Mouse (Mus musculus) intestine, postnatal 0 days (tissue): ENCODE measurements around the gene Ildr2. TPM values are rescaled to one million over a fixed set of nuclear protein-coding genes. Genes with fewer than 3 reads are reported as not detected.

Experiments used
- ATAC-seq: fragments of 200-750 bp; cut with Nextera tagmentation; 2 replicates; pipeline ENCODE4 v1.8.0; 2017; ENCODE audit warnings: mild to moderate bottlenecking, moderate TSS enrichment, moderate library complexity
- H3K27ac ChIP-seq: fragments of 300-500 bp; sonication (generic); 2 replicates; pipeline ENCODE4 v1.5.1; 2014; ENCODE audit warnings: mild to moderate bottlenecking, low read depth, low read length, moderate library complexity
- H3K27me3 ChIP-seq: fragments of 300-500 bp; sonication (generic); replicated peaks from 2 replicates; pipeline ENCODE4 v1.6.1; 2014; ENCODE audit warnings: low read length, mixed read lengths; ENCODE audit not compliant: control insufficient read depth, insufficient read depth
- H3K36me3 ChIP-seq: fragments of 300-500 bp; sonication (generic); 2 replicates; pipeline ENCODE4 v1.6.1; 2014; ENCODE audit warnings: mild to moderate bottlenecking, moderate library complexity; ENCODE audit not compliant: control insufficient read depth, insufficient read depth
- H3K4me1 ChIP-seq: fragments of 300-500 bp; sonication (generic); replicated peaks from 2 replicates; pipeline ENCODE4 v1.6.1; 2014; ENCODE audit warnings: antibody characterized with exemption, low read length, mixed read lengths; ENCODE audit not compliant: control insufficient read depth, insufficient read depth
- H3K4me2 ChIP-seq: fragments of 300-500 bp; sonication (generic); replicated peaks from 2 replicates; pipeline ENCODE4 v1.6.1; 2014; ENCODE audit warnings: low read depth, mild to moderate bottlenecking, moderate library complexity
- H3K4me3 ChIP-seq: fragments of 300-500 bp; sonication (generic); 2 replicates; pipeline ENCODE4 v1.5.1; 2014; ENCODE audit warnings: low read depth, low read length
- H3K9ac ChIP-seq: fragments of 300-500 bp; sonication (generic); 2 replicates; pipeline ENCODE4 v1.6.1; 2014; ENCODE audit warnings: mild to moderate bottlenecking, low read depth, low read length
- H3K9me3 ChIP-seq: fragments of 300-500 bp; sonication (generic); 2 replicates; pipeline ENCODE4 v1.6.1; 2016; ENCODE audit warnings: mixed run types; ENCODE audit not compliant: control insufficient read depth
- CTCF ChIP-seq: sonication (generic); IDR thresholded peaks from 2 replicates; pipeline ENCODE4 v1.5.1; 2016; ENCODE audit warnings: low read depth, mild to moderate bottlenecking, control low read depth, antibody characterized with exemption, moderate library complexity
- WGBS: fragments of 180-500 bp; shearing (Covaris S2); extraction: QIAGEN DNeasy Blood & Tissue Kit; methylation state at CpG from one replicate; pipeline ENCODE4 v1.1.7; 2014; 5-methylcytosine and 5-hydroxymethylcytosine counted together
- polyA plus RNA-seq: library from polyadenylated mRNA; unstranded; fragments of >200 nt; fragmentation: Nextera tagmentation; extraction: Ambion mirVana; gene quantifications from 2 replicates; pipeline ENCODE4 v1.2.1, GENCODE M21; 2015

Ildr2 gene
- polyA plus RNA-seq, 1 experiment from 2014 or later, result 0.60 TPM

- peak; percentile 53; the same call in 1 of the 2 replicates for ATAC-seq
- TF ChIP-seq CTCF, result no peak
- 66% methylated on average over 7 of the region's 7 CpGs for WGBS
- Histone ChIP-seq H3K4me1 (no peaks in the 10 kb centered on the region; the same call in 1 of the 2 replicates), H3K9me3 (no peaks in the 10 kb centered on the region), H3K9ac (no peak overlapping the region), H3K36me3 (no peaks in the 10 kb centered on the region), H3K27ac (no peak overlapping the region), H3K4me3 (no peak overlapping the region), H3K27me3 (no peaks in the 10 kb centered on the region), H3K4me2 (no peak overlapping the region)
Measured at GRCm38 (mm10) chr1:166266001-166266705, 12.2 kb downstream of the Ildr2 start.

GRCm38 (mm10) chr1:166266918-166267317 is 13.0 kb downstream of the Ildr2 start:
- Histone ChIP-seq H3K4me2 (no peak overlapping the region), H3K27me3 (no peaks in the 10 kb centered on the region), H3K4me1 (no peaks in the 10 kb centered on the region; the same call in 1 of the 2 replicates), H3K9ac (no peak overlapping the region), H3K4me3 (no peak overlapping the region), H3K9me3 (no peaks in the 10 kb centered on the region), H3K27ac (no peak overlapping the region), H3K36me3 (no peaks in the 10 kb centered on the region)
- ATAC-seq, result no peak
- 93% methylated on average over 9 of the region's 9 CpGs for WGBS
- TF ChIP-seq CTCF, result no peak

GRCm38 (mm10) chr1:166268218-166268617 is 14.3 kb downstream of the Ildr2 start:
- no peaks in the 10 kb centered on the region; the same call in 1 of the 2 replicates for H3K4me1 ChIP-seq
- ATAC-seq, result no peak
- H3K27me3 ChIP-seq, result no peaks in the 10 kb centered on the region
- no peak for TF ChIP-seq CTCF
- no peaks in the 10 kb centered on the region for H3K36me3 ChIP-seq
- no peak overlapping the region for H3K4me3 ChIP-seq
- H3K9me3 ChIP-seq, result no peaks in the 10 kb centered on the region
- H3K9ac ChIP-seq, result no peak overlapping the region
- 79% methylated on average over 5 of the region's 5 CpGs for WGBS
- H3K27ac ChIP-seq, result no peak overlapping the region
- H3K4me2 ChIP-seq, result no peak overlapping the region

GRCm38 (mm10) chr1:166278786-166279185 is 24.8 kb downstream of the Ildr2 start:
- Histone ChIP-seq H3K4me3 (no peak overlapping the region), H3K9ac (no peak overlapping the region), H3K27me3 (no peaks in the 10 kb centered on the region), H3K4me2 (no peak overlapping the region), H3K36me3 (no peaks in the 10 kb centered on the region), H3K27ac (no peak overlapping the region), H3K9me3 (no peaks in the 10 kb centered on the region), H3K4me1 (no peaks in the 10 kb centered on the region)
- WGBS, result 46% methylated on average over 2 of the region's 2 CpGs
- no peak for ATAC-seq
- no peak for TF ChIP-seq CTCF

- ATAC-seq, result no peak
- Histone ChIP-seq H3K9me3 (no peaks in the 10 kb centered on the region), H3K4me1 (no peaks in the 10 kb centered on the region), H3K27ac (no peak overlapping the region), H3K27me3 (no peaks in the 10 kb centered on the region), H3K36me3 (no peaks in the 10 kb centered on the region), H3K9ac (no peak overlapping the region), H3K4me3 (no peak overlapping the region), H3K4me2 (no peak overlapping the region)
- no peak for TF ChIP-seq CTCF
- 46% methylated on average over 9 of the region's 9 CpGs for WGBS
Measured at GRCm38 (mm10) chr1:166279580-166280206, 25.8 kb downstream of the Ildr2 start.

GRCm38 (mm10) chr1:166280566-166280965 is 26.6 kb downstream of the Ildr2 start:
- no peaks in the 10 kb centered on the region for H3K9me3 ChIP-seq
- no peak overlapping the region for H3K4me2 ChIP-seq
- no peak overlapping the region for H3K9ac ChIP-seq
- no peak overlapping the region for H3K4me3 ChIP-seq
- H3K4me1 ChIP-seq, result no peaks in the 10 kb centered on the region
- no peak for TF ChIP-seq CTCF
- H3K27ac ChIP-seq, result no peak overlapping the region
- 34% methylated on average over 1 of the region's 1 CpGs for WGBS
- H3K27me3 ChIP-seq, result no peaks in the 10 kb centered on the region
- no peak for ATAC-seq
- no peaks in the 10 kb centered on the region for H3K36me3 ChIP-seq
